Mouse (Mus musculus) testis, adult 2 months (tissue): ENCODE measurements at regions not wholly inside any gene's neighbourhood (a gene's known extent, or its start where the extent isn't known, plus 50 kb on each side); places are given as distances from the start of the nearest gene placed in this dataset.

Experiments used
- CTCF ChIP-seq: fragments of 200-500 bp; IDR thresholded peaks from 2 replicates; pipeline ENCODE4 v1.5.1; 2012; ENCODE audit warnings: low read depth, mild to moderate bottlenecking, inconsistent platforms, low read length, moderate library complexity; ENCODE audit not compliant: control insufficient read depth, insufficient read depth, insufficient replicate concordance
- POLR2A ChIP-seq: fragments of 200-500 bp; IDR thresholded peaks from 2 replicates; pipeline ENCODE4 v1.6.1; 2012; ENCODE audit warnings: low read depth, mild to moderate bottlenecking, inconsistent platforms, low read length, moderate library complexity; ENCODE audit not compliant: control insufficient read depth

DNA sequence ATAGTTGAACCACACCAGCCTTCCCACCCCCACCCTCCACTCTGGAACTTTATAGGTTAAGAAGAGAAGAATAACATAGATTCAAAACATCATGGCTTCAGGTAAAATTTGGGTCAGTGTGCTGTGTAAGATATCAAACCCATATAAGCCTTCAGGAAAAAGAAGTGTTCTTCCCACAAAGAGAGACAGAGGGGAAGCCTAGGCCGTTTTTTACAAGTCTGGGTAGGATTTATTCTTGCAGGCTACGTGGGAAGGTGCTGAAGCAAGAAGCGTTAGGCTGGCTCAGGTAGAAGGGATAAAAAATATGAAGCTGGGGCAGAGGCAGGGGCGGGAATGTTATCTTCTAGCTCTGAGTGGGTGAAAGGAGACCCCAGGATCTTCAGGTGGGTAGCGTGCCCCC, 87.5 kb downstream of the Sox9 start:
- TF ChIP-seq POLR2A (no peak), CTCF (no peak)
